ENCODE assay signal across 27 mouse cellular contexts in genomic region chr7:79626170-79626569, GRCm38 (mm10). TPM values are rescaled to one million over a fixed set of nuclear protein-coding genes. Genes with fewer than 3 reads are reported as not detected.
DNase-seq lines count a peak whose midpoint lies in the region; ATAC-seq and TF ChIP-seq lines count a peak whose summit lies in the region.
"Had no signal": no experiment of that assay in that cellular context is flagged by ENCODE, and none has a peak within 500 bp of the region (broad histone marks: within the 10 kb centered on the region; RNA-seq: fewer than 3 reads in every experiment).

No protein-coding gene starts in this region.

- no peaks in the 10 kb centered on the region for H3K4me1 ChIP-seq in forebrain, postnatal 0 days (ENCODE audit: insufficient read depth)
- no peaks in the 10 kb centered on the region for H3K4me1 ChIP-seq in forebrain, embryonic 15.5 days
- H3K4me1 ChIP-seq: forebrain, embryonic 10.5 days; forebrain, embryonic 13.5 days; heart, embryonic 12.5 days; hindbrain, embryonic 10.5 days had no signal

- DNase-seq in forebrain, postnatal 0 days, result no peak
- DNase-seq in layer of hippocampus, adult 18-20 months (ENCODE audit: low spot score in 2 of 2), result peak; percentile 39 to 56
- no peak for DNase-seq in layer of hippocampus, postnatal 10 days (ENCODE audit: low spot score in 2 of 2)
- peak; percentile 22 for DNase-seq in NIH3T3 (ENCODE audit: low read depth)
- DNase-seq in retina, postnatal 1 day, result no peak
- DNase-seq: adrenal gland, adult 8-10 months; adrenal gland, postnatal 25 days; B cell, adult 2 months; cerebellum, adult 18-20 months; cerebellum, adult 9-10 months; cerebellum, postnatal 14 days; gastrocnemius, postnatal 10 days; gastrocnemius, postnatal 36 days; heart, postnatal 10 days; heart, postnatal 36 days had no signal

- no peaks in the 10 kb centered on the region for H3K27me3 ChIP-seq in forebrain, postnatal 0 days (ENCODE audit: insufficient read depth, low read length)
- H3K27me3 ChIP-seq in forebrain, embryonic 15.5 days, result no peaks in the 10 kb centered on the region
- H3K27me3 ChIP-seq: forebrain, embryonic 13.5 days had no signal

- H3K9me3 ChIP-seq in forebrain, postnatal 0 days (ENCODE audit: low read length), result no peaks in the 10 kb centered on the region
- no peaks in the 10 kb centered on the region for H3K9me3 ChIP-seq in forebrain, embryonic 15.5 days
- H3K9me3 ChIP-seq: forebrain, embryonic 10.5 days; forebrain, embryonic 13.5 days; heart, embryonic 12.5 days; heart, embryonic 15.5 days; hindbrain, embryonic 10.5 days had no signal

- ATAC-seq in forebrain, postnatal 0 days, result peak; percentile 34; the same call in 1 of the 2 replicates
- no peak for ATAC-seq in forebrain, embryonic 15.5 days (replicated peaks)
- no peak for ATAC-seq in frontal cortex, adult (ENCODE audit: low TSS enrichment)
- ATAC-seq: activated CD4-positive, CD25-positive, alpha-beta regulatory T cell, adult 4 months; CD4-positive, CD25-positive, alpha-beta regulatory T cell, adult 4 months; forebrain, embryonic 13.5 days had no signal

- no peak overlapping the region for H3K9ac ChIP-seq in forebrain, postnatal 0 days
- no peak overlapping the region for H3K9ac ChIP-seq in forebrain, embryonic 15.5 days (replicated peaks)
- H3K9ac ChIP-seq: forebrain, embryonic 13.5 days; heart, embryonic 12.5 days; heart, embryonic 15.5 days; hindbrain, embryonic 14.5 days had no signal

- H3K4me2 ChIP-seq in forebrain, postnatal 0 days (ENCODE audit: low read depth), result no peak overlapping the region
- H3K4me2 ChIP-seq in forebrain, embryonic 15.5 days (replicated peaks), result no peak overlapping the region
- H3K4me2 ChIP-seq: forebrain, embryonic 13.5 days; heart, embryonic 12.5 days; heart, embryonic 15.5 days; hindbrain, embryonic 14.5 days had no signal

- H3K4me3 ChIP-seq in forebrain, postnatal 0 days (ENCODE audit: low read depth, low read length), result no peak overlapping the region
- H3K4me3 ChIP-seq in forebrain, embryonic 15.5 days, result no peak overlapping the region
- H3K4me3 ChIP-seq: forebrain, embryonic 10.5 days; forebrain, embryonic 13.5 days; heart, embryonic 12.5 days; heart, embryonic 15.5 days; hindbrain, embryonic 10.5 days had no signal

- H3K36me3 ChIP-seq in forebrain, postnatal 0 days (ENCODE audit: insufficient read depth), result no peaks in the 10 kb centered on the region
- no peaks in the 10 kb centered on the region for H3K36me3 ChIP-seq in forebrain, embryonic 15.5 days
- H3K36me3 ChIP-seq: forebrain, embryonic 10.5 days; heart, embryonic 12.5 days; heart, embryonic 15.5 days; hindbrain, embryonic 10.5 days had no signal

- H3K27ac ChIP-seq in forebrain, postnatal 0 days (ENCODE audit: low read depth, low read length), result no peak overlapping the region
- no peak overlapping the region for H3K27ac ChIP-seq in forebrain, embryonic 15.5 days (replicated peaks)
- H3K27ac ChIP-seq: forebrain, embryonic 10.5 days; forebrain, embryonic 13.5 days; heart, embryonic 15.5 days; hindbrain, embryonic 10.5 days; hindbrain, embryonic 14.5 days had no signal

- TF ChIP-seq CTCF in forebrain, postnatal 0 days (IDR thresholded peaks at IDR 0.05; ENCODE audit: low read depth), result no peak

- WGBS in forebrain, postnatal 0 days, result 52% methylated on average over 5 of the region's 5 CpGs
- 63% methylated on average over 5 of the region's 5 CpGs for WGBS in forebrain, embryonic 15.5 days

RNA-seq across cellular contexts. Expression of gene Rhcg, which starts 8.7 kb away (rescaled TPM):
- 2.0 TPM in 2 replicates for total RNA-seq in forebrain, postnatal 0 days (2014; rRNA removed)
- polyA plus RNA-seq in forebrain, postnatal 0 days (2015; fragmentation: Nextera tagmentation; extraction: Ambion mirVana), result 2.9 and 4.3 TPM in 2 replicates
- polyA plus RNA-seq in forebrain, embryonic 15.5 days (2015; fragmentation: Nextera tagmentation; extraction: Ambion mirVana), result 1.8 and 3.9 TPM in 2 replicates
- total RNA-seq in layer of hippocampus, adult 18-20 months (2021), result 1 to 10 TPM in 1 of 2 experiments, under 1 TPM in 1; 0.82 to 1.8 TPM
- 1 to 10 TPM; 1.4 to 3.2 TPM for total RNA-seq in layer of hippocampus, postnatal 10 days (2021)
- total RNA-seq: gastrocnemius, adult 18-20 months; gastrocnemius, postnatal 10 days; gastrocnemius, postnatal 36 days; heart, postnatal 36 days; MEL had no signal
- polyA plus RNA-seq: activated CD4-positive, CD25-positive, alpha-beta regulatory T cell, adult 4 months; CD4-positive, CD25-positive, alpha-beta regulatory T cell, adult 4 months; heart, embryonic 12.5 days; heart, embryonic 15.5 days had no signal

RNA-seq across cellular contexts. Expression of gene Ticrr, which starts 33.8 kb away (rescaled TPM):
- total RNA-seq in forebrain, postnatal 0 days (2014; rRNA removed), result 1.1 and 1.8 TPM in 2 replicates
- 0.50 and 1.2 TPM in 2 replicates for polyA plus RNA-seq in forebrain, postnatal 0 days (2015; fragmentation: Nextera tagmentation; extraction: Ambion mirVana)
- polyA plus RNA-seq in forebrain, embryonic 15.5 days (2015; fragmentation: Nextera tagmentation; extraction: Ambion mirVana), result 5.0 and 5.8 TPM in 2 replicates
- total RNA-seq in layer of hippocampus, adult 18-20 months (2021), result not detected
- 1 to 10 TPM in 1 of 2 experiments, under 1 TPM in 1; 0.96 to 1.3 TPM for total RNA-seq in layer of hippocampus, postnatal 10 days (2021)
- total RNA-seq: gastrocnemius, adult 18-20 months had no signal

Comparison
In these comparisons a context has a peak if more than half of its experiments do, and no peak if none do; other contexts are left out.
1. DNase-seq: peak in layer of hippocampus, adult 18-20 months (2 of 2) and NIH3T3 (single experiment); none in forebrain, postnatal 0 days (single experiment), layer of hippocampus, postnatal 10 days (0 of 2) and retina, postnatal 1 day (single experiment).